Mouse (Mus musculus) monocyte, adult 59 days (primary cell): ENCODE results near the gene Gm21915. TPM values are rescaled to one million over a fixed set of nuclear protein-coding genes. Genes with fewer than 3 reads are reported as not detected.

ENCODE experiments used
- total RNA-seq, 2 experiments: library from RNA; stranded (reverse); gene quantifications; one replicate each; pipeline ENCODE4 v1.2.4; 2023

Gene Gm21915
- total RNA-seq: not detected

DNA sequence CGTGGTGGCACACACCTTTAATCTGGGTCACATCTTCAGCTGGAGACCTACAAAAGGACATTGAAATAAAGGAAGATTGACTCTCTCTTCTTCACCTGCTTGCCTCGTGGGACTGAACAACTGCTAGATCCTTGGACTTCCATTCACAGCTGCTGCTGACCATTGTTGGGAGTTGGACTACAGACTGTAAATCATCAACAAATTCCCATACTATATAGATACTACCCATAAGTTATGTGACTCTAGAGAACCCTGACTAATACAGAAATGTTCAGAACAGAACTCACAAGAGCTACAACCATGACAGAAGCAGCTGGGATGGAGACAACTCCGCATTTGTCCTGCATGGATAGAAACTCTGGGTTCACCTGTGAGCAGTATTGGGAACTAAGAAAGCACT lies at the start of gene Gm21915:
Gm21915 (plus strand) TSS at position 301 of the 400 bp plus-strand sequence.

DNA sequence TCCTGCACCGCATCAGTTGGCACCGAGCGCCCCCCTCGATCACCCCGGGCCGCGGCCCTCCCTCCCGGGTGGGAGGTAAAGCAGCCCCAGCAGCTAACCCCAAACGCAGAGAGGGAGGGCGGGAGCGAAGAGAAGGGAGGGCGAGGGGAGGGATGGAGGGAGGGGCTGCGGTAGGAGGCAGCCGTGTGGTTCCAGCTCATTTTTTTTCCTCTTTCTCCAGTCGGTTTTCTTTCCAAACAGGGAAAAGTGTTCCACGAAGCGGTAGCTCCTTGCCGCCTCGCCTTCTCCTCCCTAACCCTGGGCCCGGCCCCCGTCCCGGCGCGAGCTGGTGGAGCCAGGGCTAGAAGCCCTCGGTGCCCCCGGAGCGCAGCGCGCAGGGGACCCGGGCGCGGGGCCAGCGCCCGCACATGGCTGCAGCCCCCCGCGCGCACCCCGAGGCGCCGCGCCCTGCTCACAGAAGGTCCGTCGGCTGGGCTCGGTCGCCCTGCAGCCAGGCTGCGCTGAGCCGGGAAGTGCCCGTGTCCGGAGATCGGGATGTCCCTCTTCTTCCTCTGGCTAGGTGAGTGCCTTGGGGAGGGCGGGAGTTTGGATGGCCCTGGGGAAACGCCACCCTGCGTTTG lies 15.5 kb downstream of the Gm21915 start, which contains the start of gene Clmp:
Clmp (plus strand) TSS at position 162 of the 620 bp plus-strand sequence.

Other genes with a start within 250 kb of the Gm21915 start
- 10 to 100 TPM; 36.6 to 43.6 TPM for gene Gramd1b, start 139.2 kb upstream of the Gm21915 start, total RNA-seq
- under 1 TPM; 0.76 to 0.97 TPM for gene Clmp, start 15.3 kb downstream of the Gm21915 start, total RNA-seq
- gene Hspa8, start 130.4 kb downstream of the Gm21915 start, total RNA-seq: 1,000 to 10,000 TPM; 1,611 to 1,854 TPM
- not detected for gene Bsx, start 203.5 kb downstream of the Gm21915 start, total RNA-seq